ENCODE assay signal across 15 mouse cellular contexts in the genomic region with DNA sequence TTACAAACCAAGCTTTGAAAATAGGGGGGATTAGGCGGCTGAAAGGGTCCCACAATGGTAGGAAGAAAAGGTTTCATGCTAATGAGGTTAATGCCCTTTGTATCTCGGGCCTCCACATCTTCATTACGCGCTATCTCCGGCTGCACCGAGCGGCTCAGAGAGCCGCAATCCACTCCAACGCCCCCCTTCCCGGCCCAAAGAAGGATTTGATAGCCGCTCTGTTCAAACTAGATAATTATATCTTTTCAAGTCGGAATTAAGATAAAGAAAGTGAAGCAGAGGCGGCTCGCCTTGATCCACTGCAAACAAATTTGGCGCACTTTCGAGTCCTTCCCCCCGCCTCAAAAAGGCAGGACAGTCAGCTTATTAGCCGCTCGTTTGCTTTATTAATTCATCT. TPM values are rescaled to one million over a fixed set of nuclear protein-coding genes. Genes with fewer than 3 reads are reported as not detected.
DNase-seq lines count a peak whose midpoint lies in the region; ATAC-seq and TF ChIP-seq lines count a peak whose summit lies in the region.
"Had no signal": no experiment of that assay in that cellular context is flagged by ENCODE, and none has a peak within 500 bp of the region (broad histone marks: within the 10 kb centered on the region; RNA-seq: fewer than 3 reads in every experiment).

No protein-coding gene starts in this region.

- under 1% methylated on average over 19 of the region's 19 CpGs for WGBS in hindbrain, embryonic 11.5 days
- WGBS in hindbrain, embryonic 14.5 days, result under 1% methylated on average over 19 of the region's 19 CpGs
- 0% methylated on average over 19 of the region's 19 CpGs for WGBS in forebrain, embryonic 12.5 days
- WGBS in midbrain, embryonic 11.5 days, result under 1% methylated on average over 19 of the region's 19 CpGs

- H3K9ac ChIP-seq in hindbrain, embryonic 11.5 days (ENCODE audit: low read depth, low read length), result no peak overlapping the region
- H3K9ac ChIP-seq in hindbrain, embryonic 14.5 days, result no peak overlapping the region
- H3K9ac ChIP-seq in forebrain, embryonic 12.5 days, result no peak overlapping the region
- no peak overlapping the region for H3K9ac ChIP-seq in midbrain, embryonic 11.5 days (ENCODE audit: low read length)
- H3K9ac ChIP-seq: stomach, embryonic 15.5 days had no signal

- peaks cover 2% of the 10 kb centered on the region; the same call in 1 of the 2 replicates for H3K4me1 ChIP-seq in hindbrain, embryonic 11.5 days (replicated peaks; ENCODE audit: control insufficient read depth, insufficient read depth, low read length)
- peaks cover 10% of the 10 kb centered on the region; the same call in 1 of the 2 replicates for H3K4me1 ChIP-seq in hindbrain, embryonic 14.5 days (replicated peaks; ENCODE audit: control insufficient read depth, insufficient read depth, low read length)
- H3K4me1 ChIP-seq in cortical plate, adult 2 months (ENCODE audit: control insufficient read depth, insufficient read depth, low read length), result no peaks in the 10 kb centered on the region
- peaks cover 81% of the 10 kb centered on the region for H3K4me1 ChIP-seq in forebrain, embryonic 12.5 days
- peaks cover 39% of the 10 kb centered on the region for H3K4me1 ChIP-seq in midbrain, embryonic 11.5 days (ENCODE audit: control insufficient read depth, insufficient read depth, low read length)

- H3K27ac ChIP-seq in hindbrain, embryonic 11.5 days (ENCODE audit: low read depth, low read length), result no peak overlapping the region
- H3K27ac ChIP-seq in hindbrain, embryonic 14.5 days, result no peak overlapping the region
- H3K27ac ChIP-seq in cortical plate, adult 2 months (ENCODE audit: insufficient read depth, low read length), result no peak overlapping the region
- peak overlapping the region; percentile 99 for H3K27ac ChIP-seq in forebrain, embryonic 12.5 days
- H3K27ac ChIP-seq in midbrain, embryonic 11.5 days (ENCODE audit: low read depth, low read length), result no peak overlapping the region
- H3K27ac ChIP-seq: stomach, embryonic 15.5 days had no signal

- peaks cover 95% of the 10 kb centered on the region for H3K27me3 ChIP-seq in hindbrain, embryonic 11.5 days (ENCODE audit: control insufficient read depth, insufficient read depth, low read length)
- peaks cover 100% of the 10 kb centered on the region for H3K27me3 ChIP-seq in hindbrain, embryonic 14.5 days (ENCODE audit: control insufficient read depth, insufficient read depth, low read length)
- peaks cover 74% of the 10 kb centered on the region for H3K27me3 ChIP-seq in forebrain, embryonic 12.5 days
- peaks cover 94% of the 10 kb centered on the region for H3K27me3 ChIP-seq in midbrain, embryonic 11.5 days (ENCODE audit: control insufficient read depth, insufficient read depth, low read length)
- H3K27me3 ChIP-seq: Patski had no signal

- H3K36me3 ChIP-seq in hindbrain, embryonic 11.5 days (ENCODE audit: control insufficient read depth, insufficient read depth, low read length), result no peaks in the 10 kb centered on the region
- no peaks in the 10 kb centered on the region for H3K36me3 ChIP-seq in hindbrain, embryonic 14.5 days (replicated peaks; ENCODE audit: control insufficient read depth, insufficient read depth)
- H3K36me3 ChIP-seq in forebrain, embryonic 12.5 days (replicated peaks), result peaks cover under 1% of the 10 kb centered on the region; the same call in 1 of the 2 replicates
- H3K36me3 ChIP-seq in midbrain, embryonic 11.5 days (ENCODE audit: control insufficient read depth, insufficient read depth, low read length), result no peaks in the 10 kb centered on the region
- H3K36me3 ChIP-seq: stomach, embryonic 15.5 days had no signal

- TF ChIP-seq POLR2A in cortical plate, adult 2 months (IDR thresholded peaks at IDR 0.05; ENCODE audit: extremely low read depth, insufficient read depth, low read length), result no peak

- ATAC-seq in hindbrain, embryonic 11.5 days (ENCODE audit: low FRiP score), result no peak
- no peak for ATAC-seq in hindbrain, embryonic 14.5 days (ENCODE audit: low FRiP score)
- ATAC-seq in forebrain, embryonic 12.5 days (ENCODE audit: low FRiP score), result peak; percentile 37
- ATAC-seq in midbrain, embryonic 11.5 days (ENCODE audit: low FRiP score), result peak; percentile 65
- ATAC-seq: Patski had no signal

- no peak overlapping the region for H3K4me2 ChIP-seq in hindbrain, embryonic 11.5 days (replicated peaks; ENCODE audit: low read depth, low read length)
- H3K4me2 ChIP-seq in hindbrain, embryonic 14.5 days (replicated peaks), result no peak overlapping the region
- peak overlapping the region; percentile 67 for H3K4me2 ChIP-seq in forebrain, embryonic 12.5 days
- peak overlapping the region; percentile 35 for H3K4me2 ChIP-seq in midbrain, embryonic 11.5 days
- H3K4me2 ChIP-seq: stomach, embryonic 15.5 days had no signal

- DNase-seq in hindbrain, embryonic 11.5 days (ENCODE audit: low spot score), result peak; percentile 43
- DNase-seq in hindbrain, embryonic 14.5 days (ENCODE audit: low spot score), result no peak
- peak; percentile 92 for DNase-seq in midbrain, embryonic 11.5 days (ENCODE audit: low spot score, missing footprints)
- DNase-seq in frontal cortex, postnatal 14 days (ENCODE audit: low spot score in 2 of 2), result no peak
- DNase-seq in T-cell, adult 2 months (ENCODE audit: low spot score), result no peak
- DNase-seq in cerebellum, adult 9-11 months, result no peak
- DNase-seq: cerebellum, postnatal 36 days; gastrocnemius, postnatal 14 days; heart, postnatal 4 days; lung, adult 2 months; right cerebral cortex, adult 18-20 months had no signal

- H3K4me3 ChIP-seq in hindbrain, embryonic 11.5 days (ENCODE audit: low read depth, low read length), result no peak overlapping the region
- no peak overlapping the region for H3K4me3 ChIP-seq in hindbrain, embryonic 14.5 days (replicated peaks; ENCODE audit: low read length)
- H3K4me3 ChIP-seq in cortical plate, adult 2 months (ENCODE audit: insufficient read depth, low read length), result peak overlapping the region; percentile 3; the same call in 1 of the 2 replicates
- H3K4me3 ChIP-seq in forebrain, embryonic 12.5 days (replicated peaks), result peak overlapping the region; percentile 39
- H3K4me3 ChIP-seq in midbrain, embryonic 11.5 days (ENCODE audit: low read depth, low read length), result no peak overlapping the region
- H3K4me3 ChIP-seq: stomach, embryonic 15.5 days had no signal

- no peak for TF ChIP-seq CTCF in cortical plate, adult 2 months (IDR thresholded peaks at IDR 0.05; ENCODE audit: extremely low read depth, insufficient read depth, low read length)

- no peaks in the 10 kb centered on the region for H3K9me3 ChIP-seq in hindbrain, embryonic 11.5 days (ENCODE audit: control insufficient read depth, low read length)
- H3K9me3 ChIP-seq in hindbrain, embryonic 14.5 days (ENCODE audit: control insufficient read depth, low read length), result no peaks in the 10 kb centered on the region
- no peaks in the 10 kb centered on the region for H3K9me3 ChIP-seq in forebrain, embryonic 12.5 days
- H3K9me3 ChIP-seq in midbrain, embryonic 11.5 days (ENCODE audit: control insufficient read depth, low read length), result no peaks in the 10 kb centered on the region
- H3K9me3 ChIP-seq: stomach, embryonic 15.5 days had no signal

RNA-seq across cellular contexts. Expression of gene Emx2, which starts 8.8 kb away (rescaled TPM):
- polyA plus RNA-seq in hindbrain, embryonic 11.5 days (2014; fragmentation: Nextera tagmentation; extraction: Ambion mirVana), result 1.0 and 1.4 TPM in 2 replicates
- polyA plus RNA-seq in hindbrain, embryonic 14.5 days (2014; fragmentation: Nextera tagmentation; extraction: Ambion mirVana), result 0.26 TPM in 1 of 2 replicates, not detected in the other
- 11.9 and 12.4 TPM in 2 replicates for polyA plus RNA-seq in cortical plate, adult 2 months (2012; rRNA removed)
- polyA plus RNA-seq in forebrain, embryonic 12.5 days (2016; fragmentation: Nextera tagmentation; extraction: Ambion mirVana), result 59.0 and 69.4 TPM in 2 replicates
- polyA plus RNA-seq in midbrain, embryonic 11.5 days (2014; fragmentation: Nextera tagmentation; extraction: Ambion mirVana), result 12.1 and 12.2 TPM in 2 replicates
- polyA plus RNA-seq: lung, adult 2 months had no signal

Comparison
In these comparisons a context has a peak if more than half of its experiments do, and no peak if none do; other contexts are left out.
1. DNase-seq: peak in hindbrain, embryonic 11.5 days (single experiment) and midbrain, embryonic 11.5 days (single experiment); none in hindbrain, embryonic 14.5 days (single experiment), frontal cortex, postnatal 14 days (0 of 2), T-cell, adult 2 months (single experiment) and cerebellum, adult 9-11 months (single experiment).
2. ATAC-seq: peak in forebrain, embryonic 12.5 days (single experiment) and midbrain, embryonic 11.5 days (single experiment); none in hindbrain, embryonic 11.5 days (single experiment) and hindbrain, embryonic 14.5 days (single experiment).
3. H3K4me2 ChIP-seq: peak in forebrain, embryonic 12.5 days (single experiment) and midbrain, embryonic 11.5 days (single experiment); none in hindbrain, embryonic 11.5 days (single experiment) and hindbrain, embryonic 14.5 days (single experiment).
4. H3K4me3 ChIP-seq: peak in cortical plate, adult 2 months (single experiment) and forebrain, embryonic 12.5 days (single experiment); none in hindbrain, embryonic 11.5 days (single experiment), hindbrain, embryonic 14.5 days (single experiment) and midbrain, embryonic 11.5 days (single experiment).